Mouse (Mus musculus) G1E (cell line): ENCODE data around the gene Aar2. TPM values are rescaled to one million over a fixed set of nuclear protein-coding genes. Genes with fewer than 3 reads are reported as not detected.

Source experiments
- ATAC-seq: 2 replicates; pipeline ENCODE4 v1.8.0; 2016; ENCODE audit warnings: mild to moderate bottlenecking; ENCODE audit not compliant: insufficient number of reproducible peaks, poor library complexity, low FRiP score, severe bottlenecking; ENCODE audit errors: extremely low read depth
- DNase-seq: peaks from one replicate; pipeline ENCODE4 v3.0.0; 2012; ENCODE audit warnings: low spot score
- H3K27me3 ChIP-seq: 2 replicates; pipeline ENCODE4 v1.6.1; 2012; ENCODE audit warnings: mild to moderate bottlenecking, low read length, inconsistent platforms; ENCODE audit not compliant: insufficient read depth
- H3K36me3 ChIP-seq: replicated peaks from 2 replicates; pipeline ENCODE3; 2012; ENCODE audit warnings: mild to moderate bottlenecking, inconsistent platforms
- H3K4me1 ChIP-seq: 2 replicates; pipeline ENCODE4 v1.6.1; 2012; ENCODE audit warnings: low read depth, low read length, inconsistent platforms, mixed read lengths; ENCODE audit not compliant: insufficient read depth
- H3K4me3 ChIP-seq: 2 replicates; pipeline ENCODE4 v1.5.1; 2012; ENCODE audit warnings: low read depth, mild to moderate bottlenecking, inconsistent platforms, low read length, moderate library complexity, mixed read lengths
- H3K9me3 ChIP-seq: replicated peaks from 2 replicates; pipeline ENCODE4 v1.6.1; 2012; ENCODE audit warnings: inconsistent platforms
- CTCF ChIP-seq: IDR thresholded peaks from 2 replicates; pipeline ENCODE4 v1.5.1; 2012; ENCODE audit warnings: low read depth, low read length, inconsistent platforms, mixed read lengths
- GATA1 ChIP-seq: IDR thresholded peaks from 2 replicates; pipeline ENCODE4 v1.6.1; 2012; ENCODE audit warnings: borderline replicate concordance, low read length, inconsistent platforms, mixed read lengths
- GATA2 ChIP-seq: IDR thresholded peaks from 2 replicates; pipeline ENCODE4 v1.6.1; 2012; ENCODE audit warnings: low read depth, low read length, inconsistent platforms, borderline replicate concordance
- POLR2AphosphoS5 ChIP-seq: IDR thresholded peaks from 2 replicates; pipeline ENCODE4 v1.6.1; 2012; ENCODE audit warnings: low read depth, low read length, inconsistent platforms; ENCODE audit not compliant: insufficient replicate concordance
- TAL1 ChIP-seq: conservative IDR thresholded peaks from 2 replicates; pipeline ENCODE4 v1.6.1; 2012; ENCODE audit warnings: low read depth, low read length, inconsistent platforms, mixed read lengths
- polyA plus RNA-seq: library from polyadenylated mRNA; stranded (reverse); fragments of >175 nt; gene quantifications from 2 replicates; pipeline ENCODE4 v1.2.3, GENCODE M21; 2012
- total RNA-seq, 2 experiments: library from RNA; stranded (forward) in 1 of 2; stranded (reverse) in 1 of 2; fragments of 200-1000 nt in 1 of 2; fragments of >200 nt in 1 of 2; fragmentation: Nextera tagmentation in 1 of 2; gene quantifications; 2 replicates each; pipeline ENCODE4 v1.2.3; 2014 to 2017

Gene Aar2
- total and polyA plus RNA-seq, 3 experiments = 17.2 to 25.0 (median 19.7) TPM

- no peak for ATAC-seq
- no peaks in the 10 kb centered on the region for H3K27me3 ChIP-seq
- peaks cover 80% of the 10 kb centered on the region for H3K36me3 ChIP-seq
- H3K9me3 ChIP-seq = no peaks in the 10 kb centered on the region
- TF ChIP-seq GATA1 = no peak
- no peak for TF ChIP-seq GATA2
- no peak for TF ChIP-seq CTCF
- no peak for TF ChIP-seq TAL1
- TF ChIP-seq POLR2AphosphoS5 = no peak
- DNase-seq = no peak
- no peak overlapping the region for H3K4me3 ChIP-seq
- H3K4me1 ChIP-seq = peaks cover 25% of the 10 kb centered on the region
Measured at GRCm38 (mm10) chr2:156552421-156552820, 5.0 kb downstream of the Aar2 start.

DNA sequence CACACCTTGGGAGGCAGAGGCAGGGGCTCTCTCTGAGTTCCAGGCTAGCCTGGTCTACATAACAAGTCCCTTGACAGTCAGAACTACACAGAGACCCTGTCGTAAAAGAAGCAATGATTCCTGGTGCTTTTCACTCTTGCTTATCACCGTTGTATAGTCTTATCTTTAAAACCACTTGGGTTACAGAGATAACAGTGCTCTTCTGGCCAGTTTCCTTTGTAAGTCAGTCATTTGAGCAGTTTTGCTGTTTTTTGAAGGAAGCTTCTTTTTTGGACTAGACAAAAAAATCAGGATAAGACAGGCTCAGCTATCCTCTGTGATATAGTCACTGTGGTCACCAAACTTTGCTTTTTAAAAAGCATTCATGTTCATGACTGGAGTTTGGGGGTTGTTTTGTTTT, 14.4 kb downstream of the Aar2 start:
- H3K9me3 ChIP-seq = no peaks in the 10 kb centered on the region
- no peak for ATAC-seq
- no peaks in the 10 kb centered on the region for H3K4me1 ChIP-seq
- no peak overlapping the region for H3K4me3 ChIP-seq
- peaks cover 88% of the 10 kb centered on the region for H3K36me3 ChIP-seq
- H3K27me3 ChIP-seq = no peaks in the 10 kb centered on the region
- TF ChIP-seq GATA1 = no peak
- TF ChIP-seq CTCF = no peak
- TF ChIP-seq TAL1 = no peak
- TF ChIP-seq GATA2 = no peak
- TF ChIP-seq POLR2AphosphoS5 = no peak
- DNase-seq = no peak

- TF ChIP-seq POLR2AphosphoS5 (no peak), TAL1 (no peak), GATA2 (no peak)
- Histone ChIP-seq H3K27me3 (no peaks in the 10 kb centered on the region), H3K36me3 (peaks cover 88% of the 10 kb centered on the region), H3K4me1 (no peaks in the 10 kb centered on the region; the same call in 1 of the 2 replicates), H3K4me3 (no peak overlapping the region), H3K9me3 (no peaks in the 10 kb centered on the region)
- ATAC-seq = no peak
- no peak for DNase-seq
Measured at GRCm38 (mm10) chr2:156563557-156563956, 16.2 kb downstream of the Aar2 start.

DNA sequence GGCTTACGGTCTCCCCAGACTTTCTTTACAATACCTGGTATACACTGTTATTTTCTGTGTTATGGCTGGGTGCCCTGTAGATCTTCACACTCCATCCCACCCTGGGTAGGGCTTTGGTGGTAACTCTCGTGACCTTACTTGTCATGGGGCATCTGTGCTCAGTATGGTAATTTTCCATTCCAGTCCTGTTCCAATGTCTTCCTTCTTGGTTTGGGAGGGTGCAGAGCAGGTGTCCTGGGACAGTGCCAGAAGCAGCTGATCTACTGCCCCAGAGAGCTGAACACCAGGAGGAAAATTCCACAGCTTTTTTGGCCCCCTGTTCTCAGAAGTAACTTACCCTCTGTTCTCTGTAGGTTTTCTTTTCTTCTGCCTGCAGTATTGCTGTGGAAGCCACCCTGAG, 19.1 kb downstream of the Aar2 start:
- DNase-seq (no peak), ATAC-seq (no peak)
- H3K27me3 ChIP-seq = no peaks in the 10 kb centered on the region
- no peaks in the 10 kb centered on the region for H3K9me3 ChIP-seq
- H3K4me1 ChIP-seq = no peaks in the 10 kb centered on the region; the same call in 1 of the 2 replicates
- TF ChIP-seq TAL1 = no peak
- TF ChIP-seq GATA1 = no peak
- no peak for TF ChIP-seq CTCF
- no peak for TF ChIP-seq GATA2
- no peak for TF ChIP-seq POLR2AphosphoS5
- H3K4me3 ChIP-seq = no peak overlapping the region
- peaks cover 90% of the 10 kb centered on the region for H3K36me3 ChIP-seq

- Histone ChIP-seq H3K27me3 (no peaks in the 10 kb centered on the region), H3K9me3 (no peaks in the 10 kb centered on the region), H3K36me3 (peaks cover 76% of the 10 kb centered on the region), H3K4me3 (no peak overlapping the region), H3K4me1 (no peaks in the 10 kb centered on the region; the same call in 1 of the 2 replicates)
- DNase-seq = no peak
- ATAC-seq = no peak
- TF ChIP-seq POLR2AphosphoS5 (no peak), TAL1 (no peak), GATA2 (no peak), CTCF (no peak), GATA1 (no peak)
Measured at GRCm38 (mm10) chr2:156568647-156569046, 21.3 kb downstream of the Aar2 start.

GRCm38 (mm10) chr2:156569261-156569660, 21.9 kb downstream of the Aar2 start:
- no peaks in the 10 kb centered on the region; the same call in 1 of the 2 replicates for H3K4me1 ChIP-seq
- TF ChIP-seq GATA2 = no peak
- no peak for TF ChIP-seq CTCF
- TF ChIP-seq POLR2AphosphoS5 = no peak
- no peak for TF ChIP-seq GATA1
- no peak for TF ChIP-seq TAL1
- ATAC-seq = no peak
- H3K9me3 ChIP-seq = no peaks in the 10 kb centered on the region
- peaks cover 70% of the 10 kb centered on the region for H3K36me3 ChIP-seq
- no peaks in the 10 kb centered on the region for H3K27me3 ChIP-seq
- DNase-seq = no peak
- H3K4me3 ChIP-seq = no peak overlapping the region

DNA sequence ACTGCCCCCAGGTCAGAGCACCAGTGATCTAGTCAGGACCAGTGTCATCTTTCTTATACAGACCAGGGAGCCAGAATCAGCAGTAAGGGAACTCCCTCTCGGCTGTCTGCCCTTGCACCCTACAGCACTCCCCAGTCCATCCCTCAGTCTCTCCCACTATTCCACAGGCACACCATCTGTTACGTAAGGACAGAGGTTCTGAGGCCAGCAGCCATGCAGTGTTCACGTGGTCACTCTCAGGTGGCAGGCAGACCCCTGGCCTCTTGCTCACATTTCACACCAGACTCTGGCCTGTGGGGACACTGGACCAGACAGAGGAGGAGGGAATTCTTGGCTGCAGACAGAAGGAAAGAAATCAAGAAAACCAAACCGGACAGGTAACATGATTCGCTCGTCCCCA, 24.1 kb downstream of the Aar2 start:
- Histone ChIP-seq H3K4me3 (no peak overlapping the region), H3K27me3 (peaks cover 6% of the 10 kb centered on the region; the same call in 1 of the 2 replicates), H3K9me3 (no peaks in the 10 kb centered on the region), H3K4me1 (no peaks in the 10 kb centered on the region; the same call in 1 of the 2 replicates), H3K36me3 (peaks cover 51% of the 10 kb centered on the region)
- TF ChIP-seq GATA2 (no peak), TAL1 (no peak), GATA1 (no peak), CTCF (no peak), POLR2AphosphoS5 (no peak)
- ATAC-seq (no peak), DNase-seq (no peak)
